Mouse (Mus musculus): ENCODE measurements around the gene Tada3.

DNA sequence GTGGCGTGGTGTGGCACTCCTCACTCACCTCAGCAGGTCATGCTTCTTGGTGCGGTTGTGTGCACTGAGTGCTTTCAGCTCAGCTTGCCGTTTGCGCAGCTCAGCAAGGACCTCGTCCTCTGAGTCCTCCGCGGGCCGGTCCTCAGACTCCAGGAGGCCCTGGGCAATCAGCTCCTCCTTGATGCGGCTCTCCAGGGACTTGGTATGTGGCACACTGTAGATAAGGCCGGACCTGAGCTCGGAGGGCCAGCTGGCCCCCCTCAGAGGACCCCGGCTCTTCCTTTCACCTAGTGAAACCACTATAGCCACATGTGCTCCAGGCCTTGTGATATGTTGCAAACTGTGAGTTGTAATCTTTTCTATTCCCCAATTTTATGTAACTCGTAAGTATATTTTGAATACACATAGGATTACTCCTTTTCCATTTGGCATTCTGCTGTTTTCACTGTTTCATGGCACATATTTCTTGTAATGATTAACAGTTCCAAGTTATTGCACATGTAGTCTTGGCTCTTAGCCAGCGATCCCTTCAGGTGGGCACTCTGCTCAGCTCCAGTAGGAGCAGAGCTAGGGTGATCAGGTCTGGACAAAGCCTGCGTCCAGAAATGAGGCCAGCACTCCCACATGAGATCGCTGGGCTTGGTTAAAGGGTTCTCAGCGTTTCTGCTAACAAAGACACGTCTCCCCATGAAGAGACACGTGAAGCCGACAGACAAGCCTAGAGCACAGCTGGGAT is 7.3 kb downstream of the Tada3 start:
- TF ChIP-seq GATA1 (IDR thresholded peaks at IDR 0.05; ENCODE audit: borderline replicate concordance, low read length) (no peak), FLI1 (IDR thresholded peaks at IDR 0.05; ENCODE audit: low read length) (no peak)
